Mouse (Mus musculus): ENCODE results near the gene Msi2.

The Msi2 gene

DNA sequence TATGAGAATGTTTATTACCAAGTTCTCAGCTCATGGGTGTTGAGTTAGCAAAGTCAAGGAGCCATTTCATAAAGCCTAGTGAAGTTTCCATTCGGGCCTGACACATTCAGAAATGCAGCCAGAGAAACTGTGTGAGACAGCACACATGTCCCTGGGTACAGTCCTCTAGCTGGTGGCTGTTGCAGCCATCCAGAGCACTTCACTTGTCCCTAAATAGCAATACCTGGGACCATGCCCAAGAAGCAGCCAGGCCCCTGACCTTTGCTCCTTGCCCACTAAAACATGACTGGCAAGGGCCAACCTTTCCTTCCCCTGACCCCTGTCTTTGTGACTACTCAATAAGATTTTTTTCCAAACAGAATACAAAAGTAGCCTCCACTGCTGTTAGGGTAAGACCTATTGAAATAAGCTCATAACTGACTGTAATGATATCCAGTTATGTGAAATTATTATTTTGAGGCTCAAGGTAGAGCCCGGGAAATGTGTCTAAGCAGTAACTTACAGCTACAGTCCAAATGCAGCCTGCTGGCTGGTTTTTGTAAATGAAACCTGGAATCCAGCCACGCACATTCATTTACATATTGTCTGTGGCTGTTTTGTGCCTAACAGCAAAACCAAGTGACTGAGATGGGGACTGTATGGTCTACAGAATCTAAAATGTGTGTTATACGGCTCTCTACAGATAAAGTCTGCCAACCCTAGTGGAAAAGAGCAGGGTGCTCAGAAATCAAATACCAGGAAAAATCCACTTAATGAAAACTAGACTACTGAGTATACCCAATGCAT lies 143.5 kb downstream of the Msi2 start:
- DNase-seq (ENCODE audit: extremely low read depth, insufficient read length, low spot score) = no peak

DNA sequence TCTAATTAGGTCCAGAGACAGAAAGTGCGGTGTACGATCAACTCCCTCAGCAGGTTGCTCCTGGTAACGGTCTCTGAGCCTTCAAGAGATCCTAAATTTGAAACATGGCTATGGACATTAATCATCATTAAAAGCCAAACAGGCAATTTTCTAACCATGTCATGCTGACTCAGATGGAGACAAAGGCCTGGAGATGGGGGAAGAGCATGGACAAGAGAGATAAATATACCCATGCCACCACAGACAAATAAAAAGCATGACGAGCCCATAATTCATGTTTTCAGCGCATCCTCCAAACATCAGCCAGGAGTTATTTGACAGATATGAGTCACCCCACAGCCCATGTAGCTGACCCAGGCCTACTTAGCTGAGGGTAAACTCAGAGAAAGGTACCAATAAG lies 145.3 kb downstream of the Msi2 start:
- no peak for DNase-seq (ENCODE audit: extremely low read depth, insufficient read length, low spot score)

DNA sequence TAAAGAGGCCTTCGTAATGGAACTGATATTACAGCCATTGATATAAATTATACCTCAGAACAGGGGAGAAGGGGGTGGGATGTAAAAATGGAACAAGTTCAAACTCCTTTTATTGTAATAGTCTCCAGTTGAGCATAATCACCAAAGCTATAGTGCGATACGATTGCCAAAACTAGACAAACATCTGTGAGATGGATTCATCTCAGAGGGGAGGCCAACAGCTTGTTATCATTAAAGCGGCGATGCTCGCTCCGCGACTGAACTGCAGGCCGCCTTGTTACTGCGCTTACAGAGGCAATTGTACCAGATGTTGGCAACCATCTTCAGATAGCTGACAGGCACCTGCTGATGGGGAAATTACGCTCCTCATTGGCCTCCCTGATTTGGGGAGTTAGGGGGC lies 145.9 kb downstream of the Msi2 start:
- DNase-seq (ENCODE audit: extremely low read depth, insufficient read length, low spot score) = no peak

DNA sequence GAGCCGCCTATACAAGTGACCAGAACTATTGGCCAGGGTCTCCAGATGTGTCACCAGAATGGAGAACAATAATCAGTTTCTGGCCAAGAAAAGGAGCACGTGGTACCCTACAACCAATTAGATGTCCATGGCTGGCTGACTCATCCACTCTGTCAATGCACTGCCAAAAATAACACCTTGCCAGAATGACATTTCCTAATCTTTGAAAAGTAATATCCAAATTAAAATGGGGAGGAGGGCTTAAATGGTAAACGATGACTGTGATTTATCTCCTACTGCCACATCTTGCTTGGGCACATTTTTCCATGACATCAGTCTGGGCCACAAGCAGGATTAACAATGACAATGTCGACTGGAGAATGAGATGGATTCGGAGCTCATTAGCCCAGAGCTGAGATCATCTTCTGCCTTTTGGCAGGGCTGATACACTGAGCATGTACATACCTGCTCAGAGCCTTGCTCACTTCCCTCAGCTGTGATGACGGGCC lies 147.6 kb downstream of the Msi2 start:
- peak; percentile 47 for DNase-seq (ENCODE audit: extremely low read depth, insufficient read length, low spot score)

DNA sequence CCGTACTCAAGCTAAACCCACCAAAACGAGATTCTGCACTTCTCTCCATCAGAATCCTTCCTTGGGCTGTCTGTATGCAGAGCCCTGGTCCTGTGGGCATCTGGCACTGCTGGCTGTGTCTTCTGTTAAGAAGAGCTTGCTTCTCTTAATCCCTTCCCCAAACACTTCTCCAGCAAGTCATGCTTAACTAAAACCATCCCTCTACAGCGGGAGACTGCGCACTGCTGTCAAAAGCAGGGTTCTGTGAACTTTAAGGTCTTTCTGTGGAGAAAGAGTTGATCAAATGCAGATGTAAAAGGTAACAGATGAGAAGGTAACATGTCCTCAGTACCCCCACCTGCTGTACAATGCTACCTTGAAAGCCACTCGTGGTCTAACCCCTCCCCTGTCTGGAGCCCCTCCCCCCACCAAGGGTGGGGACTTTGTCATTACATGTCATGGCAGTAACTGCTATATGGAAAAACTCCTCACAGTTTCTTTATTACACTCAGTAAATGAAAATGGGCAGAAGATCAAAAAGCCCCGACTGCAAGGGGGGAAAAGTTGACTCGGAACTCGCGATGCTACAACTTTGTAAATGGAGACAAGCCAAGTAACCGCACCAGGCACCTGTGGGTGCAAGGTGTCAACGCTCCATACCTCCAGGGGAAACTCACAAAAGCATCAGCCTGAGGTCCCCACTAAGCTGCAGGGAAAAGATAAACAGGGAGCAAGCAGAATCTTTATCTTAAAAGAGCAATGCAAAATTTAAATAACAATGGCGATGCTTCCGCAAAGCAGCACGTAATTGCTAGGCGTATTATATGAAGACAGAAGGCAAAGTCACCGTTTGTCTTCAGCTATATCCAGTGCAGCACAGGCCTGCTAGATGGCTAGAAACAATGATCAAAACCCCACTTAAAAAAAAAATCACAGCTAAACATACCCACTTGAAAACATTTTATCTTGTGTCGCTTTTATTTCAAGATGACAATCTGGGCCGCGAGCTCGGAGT lies 151.4 kb downstream of the Msi2 start:
- DNase-seq (ENCODE audit: extremely low read depth, insufficient read length, low spot score) = no peak

DNA sequence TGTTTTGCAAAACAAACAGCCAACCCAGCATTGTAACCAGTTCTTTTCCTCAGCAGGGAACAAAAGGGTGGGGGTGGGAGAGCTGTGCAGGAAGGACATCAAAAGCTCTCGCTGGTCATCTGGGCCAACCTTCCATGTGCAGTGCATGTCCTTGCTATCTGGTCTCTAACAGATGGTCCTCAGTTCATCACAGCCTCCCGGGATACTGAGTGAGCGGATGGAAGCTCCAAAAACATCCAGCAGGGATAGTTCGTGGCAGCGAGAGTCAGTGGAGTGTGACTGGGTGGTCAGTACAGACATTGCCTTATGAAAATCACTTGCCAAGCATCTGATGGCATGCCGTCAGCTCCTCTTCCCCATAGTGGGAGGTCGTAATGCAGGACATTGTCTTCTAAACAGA lies 153.5 kb downstream of the Msi2 start:
- DNase-seq (ENCODE audit: extremely low read depth, insufficient read length, low spot score) = no peak

DNA sequence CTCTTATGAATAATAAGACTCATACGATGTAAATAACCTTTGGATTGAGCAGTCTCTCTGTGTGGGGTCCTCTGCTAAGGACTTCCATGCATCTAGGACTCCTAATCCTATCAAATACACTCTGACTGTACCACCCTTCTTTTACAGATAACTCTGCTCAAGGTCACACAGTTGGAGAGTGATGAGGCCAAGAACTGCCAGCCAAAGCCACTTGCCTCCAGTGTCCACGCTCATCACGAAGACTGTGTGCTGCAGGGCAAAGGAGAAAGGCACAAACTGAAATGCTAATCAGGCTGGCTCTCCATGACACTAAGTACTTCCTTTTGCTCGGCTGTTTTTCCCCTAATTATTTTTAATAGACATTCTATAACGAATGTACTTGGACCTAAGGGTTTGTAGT lies 153.9 kb downstream of the Msi2 start:
- DNase-seq (ENCODE audit: extremely low read depth, insufficient read length, low spot score) = no peak

DNA sequence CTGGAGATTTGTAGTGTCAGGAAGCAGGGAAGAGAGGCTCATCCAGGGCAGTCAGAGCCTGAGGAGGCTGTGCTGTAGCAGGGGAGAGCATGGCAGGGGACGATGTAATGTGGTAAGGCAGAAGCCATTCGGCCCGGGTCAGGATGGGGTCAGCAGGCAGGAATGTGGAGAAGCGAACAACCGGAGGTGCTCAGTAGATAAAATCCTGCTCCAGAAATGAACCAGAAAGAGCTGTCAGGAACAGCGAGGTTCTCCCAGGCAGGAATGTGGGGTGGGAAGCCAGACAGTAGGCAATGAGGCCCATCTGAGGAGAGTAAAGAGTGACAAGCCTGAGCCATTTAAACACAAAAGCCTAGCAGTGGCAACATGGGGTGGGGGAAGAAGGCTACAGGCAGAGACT lies 157.1 kb downstream of the Msi2 start:
- no peak for DNase-seq (ENCODE audit: extremely low read depth, insufficient read length, low spot score)

DNA sequence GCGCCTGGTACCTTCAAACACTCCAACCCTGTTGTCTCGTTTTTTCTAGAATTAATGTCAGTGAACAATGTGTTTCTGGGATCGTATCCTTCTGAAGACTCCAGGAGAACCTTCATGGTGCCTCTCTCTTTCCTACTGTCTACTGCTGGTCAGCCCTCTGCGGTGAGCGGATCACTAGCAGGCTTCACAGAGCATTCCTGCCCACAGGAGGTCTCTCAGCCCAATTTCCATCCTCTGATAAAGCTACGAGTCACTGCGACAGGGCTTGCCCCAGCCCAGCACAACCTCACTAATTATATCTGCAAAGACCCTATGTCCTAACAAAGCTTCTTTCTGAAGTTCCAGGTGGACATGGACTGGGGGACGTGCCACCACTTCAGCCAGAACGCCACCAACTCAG lies 157.7 kb downstream of the Msi2 start:
- no peak for DNase-seq (ENCODE audit: extremely low read depth, insufficient read length, low spot score)

DNA sequence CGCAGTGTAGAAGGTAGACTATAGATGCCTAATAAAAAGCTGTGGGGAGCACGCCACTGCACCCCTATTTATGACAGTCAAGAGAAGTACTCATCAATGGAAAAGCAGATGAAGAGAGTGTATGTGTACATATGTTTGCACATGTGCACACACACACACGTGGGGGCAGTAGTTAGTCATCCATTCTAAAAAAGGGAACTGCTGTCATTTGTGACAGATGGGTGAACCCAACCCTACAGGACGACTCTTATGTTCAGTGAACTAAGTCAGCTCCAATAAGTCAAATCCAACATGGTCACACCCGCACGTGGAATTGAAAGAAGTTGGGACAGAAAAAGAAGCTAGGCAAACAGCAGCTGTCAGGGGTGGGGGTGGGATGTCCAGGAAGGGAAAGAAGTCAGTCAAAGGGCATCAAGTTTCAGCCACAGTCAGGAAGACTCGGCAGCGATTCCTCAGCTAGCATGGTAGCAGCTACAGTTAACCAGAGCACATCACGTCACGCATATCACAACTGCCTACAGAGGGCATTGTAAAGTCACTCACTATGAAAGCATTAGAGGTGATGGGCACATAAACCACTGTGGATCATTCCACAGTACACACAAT lies 158.8 kb downstream of the Msi2 start:
- no peak for DNase-seq (ENCODE audit: extremely low read depth, insufficient read length, low spot score)

DNA sequence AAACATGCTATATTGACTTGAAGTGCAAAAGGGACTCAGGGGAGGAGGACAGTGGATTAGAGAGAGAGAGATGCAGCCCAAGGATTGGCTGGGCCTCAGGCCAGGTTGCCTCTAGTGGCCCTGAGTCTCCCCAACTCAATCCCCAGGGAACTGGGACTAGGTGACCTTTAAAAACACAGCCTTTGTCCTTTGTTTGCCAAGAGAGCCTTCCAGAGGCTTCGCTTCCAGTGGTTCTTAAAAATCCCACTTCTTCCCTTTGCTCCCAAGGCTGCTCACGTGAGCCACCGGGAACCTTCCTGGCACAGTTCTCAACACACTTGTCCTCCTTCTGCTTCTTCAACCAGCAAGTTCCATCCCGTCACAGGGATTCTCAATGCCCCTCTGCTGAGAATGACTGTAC lies 159.6 kb downstream of the Msi2 start:
- DNase-seq (ENCODE audit: extremely low read depth, insufficient read length, low spot score) = no peak

DNA sequence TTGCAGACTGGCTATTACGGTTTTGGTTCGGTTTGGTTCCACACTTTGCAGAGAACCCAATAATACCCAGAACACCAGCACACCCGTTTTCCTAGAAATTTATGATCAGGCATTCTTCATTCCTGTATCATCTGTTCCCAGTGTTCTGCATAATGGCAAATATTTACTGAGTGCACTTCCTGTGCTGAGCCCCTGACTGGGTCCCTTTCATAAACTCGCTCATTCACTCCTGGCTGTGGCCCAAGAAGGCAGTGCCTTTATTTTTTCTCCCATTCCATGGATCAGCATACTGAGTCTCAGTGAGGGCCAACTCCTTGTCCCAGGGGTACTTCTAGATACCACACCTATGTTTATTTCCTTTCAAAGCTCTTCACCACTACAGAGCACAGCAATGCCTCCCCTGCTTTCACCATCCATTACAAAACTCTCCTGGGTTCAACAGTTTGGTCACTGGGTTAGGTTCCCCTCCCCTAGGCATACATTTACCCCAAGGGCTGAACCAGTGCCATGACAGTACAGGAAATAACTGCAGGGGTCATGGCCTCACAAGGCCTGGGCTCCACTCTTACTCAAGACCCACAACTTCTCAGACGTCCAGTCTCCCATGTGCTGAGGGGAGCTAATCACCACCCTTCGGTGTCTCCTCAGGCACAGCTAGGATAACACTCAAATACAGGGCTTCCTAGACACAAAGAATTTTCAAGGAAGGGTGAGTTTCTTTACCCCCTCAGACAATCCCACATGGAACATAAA lies 160.3 kb downstream of the Msi2 start:
- DNase-seq (ENCODE audit: extremely low read depth, insufficient read length, low spot score) = no peak

DNA sequence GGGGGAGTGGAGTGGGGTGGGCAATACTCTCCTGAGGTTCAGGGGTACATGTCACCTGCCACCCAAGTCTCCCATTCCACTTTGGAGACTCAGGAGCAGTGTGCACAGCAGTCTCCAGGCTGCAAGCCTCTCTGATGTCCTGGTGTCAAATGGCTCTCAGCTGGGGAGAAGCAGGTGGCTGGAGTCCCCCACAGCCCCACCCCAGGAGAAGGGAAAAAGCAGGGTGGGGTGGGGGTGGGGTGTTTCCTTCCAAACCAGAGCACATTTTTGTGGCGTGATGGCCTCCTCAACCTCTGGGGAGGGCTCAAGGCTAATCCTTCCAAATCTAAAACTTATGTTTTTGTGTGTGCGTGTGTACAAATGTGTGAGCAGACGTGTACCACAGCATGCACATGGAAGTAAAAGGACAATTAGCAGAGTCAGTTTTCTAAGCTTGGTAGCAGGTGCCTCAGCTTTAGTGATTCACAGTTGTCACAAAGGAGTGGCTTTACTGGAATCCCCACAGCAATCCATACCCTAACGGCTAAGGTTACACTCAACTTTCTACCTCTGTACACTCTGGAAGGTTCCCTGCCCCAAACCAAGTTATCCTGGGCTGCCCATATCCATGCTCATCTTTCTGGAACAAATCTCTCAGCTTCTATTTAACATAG lies 161.1 kb downstream of the Msi2 start:
- peak; percentile 57 for DNase-seq (ENCODE audit: extremely low read depth, insufficient read length, low spot score)

DNA sequence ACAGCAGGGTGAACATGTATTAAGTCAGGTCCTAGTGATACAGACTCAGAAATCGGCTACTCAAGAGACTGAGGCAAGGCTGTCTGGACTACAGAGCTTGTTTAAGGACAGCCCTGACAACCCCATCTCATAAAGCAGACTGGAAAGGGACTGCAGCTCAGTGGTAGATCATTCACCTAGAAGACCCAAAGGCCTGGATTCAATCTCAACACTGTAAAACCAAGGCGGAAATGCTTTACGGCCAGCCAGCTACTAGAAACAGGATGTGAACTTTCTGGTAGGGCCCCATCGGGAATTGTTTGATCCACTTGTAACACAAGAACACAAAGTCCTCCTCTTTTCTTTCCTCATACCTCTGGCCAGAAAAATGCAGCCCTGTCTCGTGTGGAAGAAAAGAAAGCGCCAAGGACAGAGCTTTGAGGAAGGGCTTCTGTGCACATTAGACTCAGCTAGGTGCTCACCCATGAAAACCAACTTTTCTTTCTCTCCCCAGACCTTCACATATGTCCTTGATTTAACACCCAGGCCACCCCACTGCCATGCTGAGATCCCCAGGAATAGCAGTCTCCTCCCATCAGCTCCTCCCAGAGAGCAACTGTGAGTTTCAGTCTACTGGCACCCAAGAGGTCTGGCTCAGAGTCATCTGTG lies 162.3 kb downstream of the Msi2 start:
- DNase-seq (ENCODE audit: extremely low read depth, insufficient read length, low spot score) = no peak

DNA sequence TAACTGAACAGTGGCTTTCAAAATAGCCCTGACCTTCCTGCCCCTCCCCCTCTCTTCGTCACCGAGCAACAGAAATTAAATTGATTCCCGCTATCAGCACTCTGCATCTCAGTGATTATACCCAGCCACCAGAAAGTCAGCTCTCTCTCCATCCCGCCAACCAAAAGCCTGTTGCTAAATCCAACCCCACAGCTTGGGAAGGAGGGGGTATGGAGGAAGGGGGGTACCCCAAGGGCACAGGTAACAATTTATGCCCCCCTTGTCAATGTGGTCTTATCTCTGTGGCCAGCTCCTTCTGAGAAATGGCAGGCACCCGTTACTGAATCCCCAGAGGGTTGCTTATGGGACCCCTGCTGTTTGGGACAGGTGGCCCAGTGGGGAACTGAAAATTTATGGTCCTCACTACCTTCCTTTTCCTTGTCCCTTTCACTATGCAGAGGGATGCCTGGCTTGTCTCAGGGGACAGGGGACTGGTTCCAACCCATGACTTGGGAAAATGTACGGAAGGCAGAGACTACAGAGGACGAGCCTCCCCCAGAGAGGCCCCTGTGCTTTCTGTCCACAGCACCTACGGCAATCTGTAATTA lies 163.0 kb downstream of the Msi2 start:
- no peak for DNase-seq (ENCODE audit: extremely low read depth, insufficient read length, low spot score)

DNA sequence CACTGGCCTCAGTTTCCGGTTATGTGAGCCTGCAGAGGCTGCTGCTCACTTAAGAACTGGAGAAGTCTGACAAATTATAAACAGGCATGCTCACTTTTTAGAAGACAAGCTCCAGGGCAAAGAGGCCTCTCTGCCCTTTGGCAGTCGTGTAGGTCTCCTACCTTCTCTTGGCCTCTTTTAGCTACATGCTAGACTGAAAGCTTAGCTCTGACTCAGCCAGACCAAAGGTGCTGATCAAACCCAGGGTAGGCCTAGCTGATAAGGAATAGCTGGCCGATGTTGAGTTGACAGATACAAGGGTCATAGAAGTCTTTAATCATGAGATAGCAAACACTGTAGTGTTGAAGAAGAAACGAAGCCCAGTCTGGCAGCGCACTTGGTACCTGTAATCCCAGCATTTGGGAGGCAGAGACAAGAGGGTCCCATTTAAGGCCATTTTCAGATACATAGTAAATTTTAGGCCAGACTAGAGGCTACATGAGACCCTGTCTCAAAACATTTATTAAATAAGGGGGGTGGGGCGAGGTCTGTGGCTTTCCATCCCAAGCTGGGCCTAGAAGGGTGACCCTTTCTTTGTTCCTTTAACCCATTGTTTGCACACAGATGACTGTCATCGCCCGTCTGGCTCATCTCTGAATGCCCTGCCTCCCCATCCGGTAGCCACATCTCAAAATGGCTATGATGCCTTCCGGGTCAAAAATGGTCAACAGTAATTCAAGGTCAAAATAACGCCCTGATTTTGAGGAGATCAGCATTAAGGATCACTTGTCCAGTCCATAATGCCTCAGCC lies 164.6 kb downstream of the Msi2 start:
- no peak for DNase-seq (ENCODE audit: extremely low read depth, insufficient read length, low spot score)

DNA sequence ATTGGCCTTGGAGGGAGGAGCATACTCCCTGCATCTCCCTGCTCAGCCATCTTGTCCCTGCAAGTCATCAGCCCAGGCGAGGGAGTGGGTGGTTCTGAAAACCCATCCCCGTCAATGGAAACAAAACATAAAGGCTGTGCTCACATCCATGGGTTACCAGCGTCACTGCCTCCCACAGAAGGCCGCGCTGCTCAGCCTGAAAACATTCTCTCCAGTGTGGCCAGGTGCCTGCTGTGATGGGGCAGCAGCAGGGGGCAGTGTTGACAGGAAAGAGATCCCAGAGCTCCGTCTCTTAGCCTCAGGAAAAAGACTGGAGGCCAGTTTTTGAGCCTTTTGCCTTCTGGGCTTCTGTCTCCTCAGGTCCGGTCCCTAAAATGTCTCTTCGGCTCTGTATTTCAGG lies 165.3 kb downstream of the Msi2 start:
- peak; percentile 50 for DNase-seq (ENCODE audit: extremely low read depth, insufficient read length, low spot score)

DNA sequence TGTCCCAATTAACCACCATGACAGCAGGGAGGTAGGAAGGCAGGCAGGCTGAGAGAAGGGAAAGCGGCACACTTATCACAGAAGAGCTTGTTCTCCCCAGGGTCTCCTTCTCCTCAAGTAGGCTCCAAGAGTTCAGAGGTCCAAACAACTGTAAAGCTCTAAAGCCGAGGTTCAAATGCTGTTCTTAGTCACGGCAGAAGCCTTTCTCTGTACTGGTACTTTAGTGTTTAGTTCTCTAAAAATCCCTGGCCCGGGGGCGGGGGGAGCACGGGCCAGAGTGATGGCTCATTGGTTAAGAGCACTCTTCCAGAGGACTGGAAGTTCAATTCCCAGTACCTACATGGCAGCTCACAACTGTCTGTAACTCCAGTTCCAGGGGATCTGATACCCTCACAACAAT lies 165.9 kb downstream of the Msi2 start:
- no peak for DNase-seq (ENCODE audit: extremely low read depth, insufficient read length, low spot score)
